Mouse (Mus musculus): ENCODE results near the gene Lyz2.
"Not testable (repeated sequence)": the region's sequence is repeated elsewhere in the genome, so short reads cannot be mapped to it uniquely, and the experiment has no call there.

Gene Lyz2

GRCm38 (mm10) chr10:117282049-117282448 is at the start of gene Lyz2:
TSS of gene Lyz2 (minus strand) at chr10:117282321.
- no peak for DNase-seq (ENCODE audit: low spot score)

- DNase-seq (ENCODE audit: low spot score), result no peak
Observed at GRCm38 (mm10) chr10:117330521-117330920, 48.4 kb upstream of the Lyz2 start.

GRCm38 (mm10) chr10:117323782-117324181 is 41.7 kb upstream of the Lyz2 start:
- no peak for DNase-seq (ENCODE audit: low spot score)

GRCm38 (mm10) chr10:117322630-117323029 is 40.5 kb upstream of the Lyz2 start:
- DNase-seq (ENCODE audit: low spot score), result no peak

- no peak for DNase-seq (ENCODE audit: low spot score)
Observed at GRCm38 (mm10) chr10:117320571-117320981, 38.5 kb upstream of the Lyz2 start.

GRCm38 (mm10) chr10:117316391-117316790 is 34.3 kb upstream of the Lyz2 start:
- no peak for DNase-seq (ENCODE audit: low spot score)

GRCm38 (mm10) chr10:117313133-117313532 is 31.0 kb upstream of the Lyz2 start:
- DNase-seq (ENCODE audit: low spot score), result no peak

GRCm38 (mm10) chr10:117312168-117312567 is 30.0 kb upstream of the Lyz2 start:
- no peak for DNase-seq (ENCODE audit: low spot score)

- no peak for DNase-seq (ENCODE audit: low spot score)
Observed at GRCm38 (mm10) chr10:117304371-117304770, 22.2 kb upstream of the Lyz2 start.

GRCm38 (mm10) chr10:117301688-117302087 is 19.6 kb upstream of the Lyz2 start:
- no peak for DNase-seq (ENCODE audit: low spot score)

GRCm38 (mm10) chr10:117299901-117300520 is 17.9 kb upstream of the Lyz2 start:
- no peak for DNase-seq (ENCODE audit: low spot score)

GRCm38 (mm10) chr10:117299106-117299505 is 17.0 kb upstream of the Lyz2 start:
- DNase-seq (ENCODE audit: low spot score), result no peak

- DNase-seq (ENCODE audit: low spot score), result no peak
Observed at GRCm38 (mm10) chr10:117298336-117298735, 16.2 kb upstream of the Lyz2 start.

GRCm38 (mm10) chr10:117292671-117293070 is 10.6 kb upstream of the Lyz2 start, which contains the start of gene Lyz1:
TSS of gene Lyz1 (minus strand) at chr10:117292868.
- no peak for DNase-seq (ENCODE audit: low spot score)

GRCm38 (mm10) chr10:117290936-117291335 is 8.8 kb upstream of the Lyz2 start:
- not testable (repeated sequence) for DNase-seq (ENCODE audit: low spot score)

GRCm38 (mm10) chr10:117290046-117290870 is 8.1 kb upstream of the Lyz2 start:
- no peak for DNase-seq (ENCODE audit: low spot score)

GRCm38 (mm10) chr10:117289034-117289505 is 6.9 kb upstream of the Lyz2 start:
- not testable (repeated sequence) for DNase-seq (ENCODE audit: low spot score)

GRCm38 (mm10) chr10:117288197-117289033 is 6.3 kb upstream of the Lyz2 start:
- no peak for DNase-seq (ENCODE audit: low spot score)

- DNase-seq (ENCODE audit: low spot score), result no peak
Observed at GRCm38 (mm10) chr10:117287226-117287850, 5.2 kb upstream of the Lyz2 start.

- DNase-seq (ENCODE audit: low spot score), result no peak
Observed at GRCm38 (mm10) chr10:117286366-117286970, 4.3 kb upstream of the Lyz2 start.

- not testable (repeated sequence) for DNase-seq (ENCODE audit: low spot score)
Observed at GRCm38 (mm10) chr10:117285584-117285983, 3.5 kb upstream of the Lyz2 start.
